Mouse (Mus musculus): ENCODE data around the gene Twist1.

Gene Twist1

GRCm38 (mm10) chr12:33966490-33967415, 9.3 kb downstream of the Twist1 start:
- peak; percentile 71 for DNase-seq (ENCODE audit: extremely low spot score)

GRCm38 (mm10) chr12:33967514-33967913, 10.0 kb downstream of the Twist1 start:
- DNase-seq (ENCODE audit: extremely low spot score), result peak; percentile 69

GRCm38 (mm10) chr12:33968041-33968897, 10.8 kb downstream of the Twist1 start:
- DNase-seq (ENCODE audit: extremely low spot score), result peak; percentile 52

GRCm38 (mm10) chr12:33968898-33969178, 11.4 kb downstream of the Twist1 start:
- no peak for DNase-seq (ENCODE audit: extremely low spot score)

- DNase-seq (ENCODE audit: extremely low spot score), result no peak
These were observed 22.7 kb downstream of the Twist1 start for GRCm38 (mm10) chr12:33980159-33980558.

GRCm38 (mm10) chr12:33981433-33981832, 24.0 kb downstream of the Twist1 start:
- no peak for DNase-seq (ENCODE audit: extremely low spot score)

- no peak for DNase-seq (ENCODE audit: extremely low spot score)
These were observed 35.7 kb downstream of the Twist1 start for GRCm38 (mm10) chr12:33993127-33993526.

Measured in embryo, embryonic 9.5 days (tissue).